Mouse (Mus musculus) thymus, postnatal 14 days (tissue): ENCODE measurements around the gene Mfsd4b5.
"Not testable (repeated sequence)": the region's sequence is repeated elsewhere in the genome, so short reads cannot be mapped to it uniquely, and the experiment has no call there.

Source experiments
- DNase-seq: peaks from one replicate; pipeline ENCODE4 v3.0.0; 2021

Gene Mfsd4b5

GRCm38 (mm10) chr10:39960441-39960822 is 26.0 kb downstream of the Mfsd4b5 start:
- DNase-seq = no peak

- peak; percentile 96 for DNase-seq
Measured at GRCm38 (mm10) chr10:39959761-39960440, 26.5 kb downstream of the Mfsd4b5 start, which contains the start of gene Mfsd4b3. Gene Mfsd4b3 (minus strand): TSS chr10:39960153.

GRCm38 (mm10) chr10:39958266-39958665 is 28.2 kb downstream of the Mfsd4b5 start:
- DNase-seq = no peak

- no peak for DNase-seq
Measured at GRCm38 (mm10) chr10:39956340-39956878, 30.0 kb downstream of the Mfsd4b5 start.

GRCm38 (mm10) chr10:39955163-39955562 is 31.3 kb downstream of the Mfsd4b5 start:
- DNase-seq = no peak

- DNase-seq = no peak
Measured at GRCm38 (mm10) chr10:39949377-39949954, 37.0 kb downstream of the Mfsd4b5 start.

- DNase-seq = not testable (repeated sequence)
Measured at GRCm38 (mm10) chr10:39947195-39947594, 39.3 kb downstream of the Mfsd4b5 start.

- no peak for DNase-seq
Measured at GRCm38 (mm10) chr10:39936553-39936952, 49.9 kb downstream of the Mfsd4b5 start.

GRCm38 (mm10) chr10:39926616-39927139 is 59.8 kb downstream of the Mfsd4b5 start, which contains the start of gene Mfsd4b2:
Gene Mfsd4b2 (minus strand): TSS chr10:39926923.
- peak; percentile 31 for DNase-seq

GRCm38 (mm10) chr10:39924556-39924955 is 61.9 kb downstream of the Mfsd4b5 start:
- not testable (repeated sequence) for DNase-seq

- DNase-seq = no peak
Measured at GRCm38 (mm10) chr10:39912616-39913015, 73.8 kb downstream of the Mfsd4b5 start.

GRCm38 (mm10) chr10:39908768-39909441 is 77.5 kb downstream of the Mfsd4b5 start:
- DNase-seq = no peak
